Mouse (Mus musculus) liver, embryonic 14.5 days (tissue): ENCODE measurements at regions not wholly inside any gene's neighbourhood (a gene's known extent, or its start where the extent isn't known, plus 50 kb on each side); places are given as distances from the start of the nearest gene placed in this dataset.
A peak's percentile ranks its signal among the peaks of the same experiment; 100 is the strongest.

Source experiments
- ATAC-seq: fragments of 200-750 bp; cut with Nextera tagmentation; 2 replicates; pipeline ENCODE4 v1.8.0; 2017; ENCODE audit warnings: moderate number of reproducible peaks, mild to moderate bottlenecking, moderate library complexity; ENCODE audit not compliant: insufficient read depth
- DNase-seq, 3 experiments: peaks; one replicate each; pipeline ENCODE4 v3.0.0-alpha.2; 2012 to 2013; ENCODE audit warnings: low read depth in 3 of 3, low spot score in 3 of 3
- H3K27ac ChIP-seq: fragments of 300-500 bp; sonication (generic); 2 replicates; pipeline ENCODE4 v1.5.1; 2014; ENCODE audit warnings: moderate library complexity, mild to moderate bottlenecking, control low read depth, inconsistent platforms
- H3K27me3 ChIP-seq: fragments of 300-500 bp; sonication (generic); 2 replicates; pipeline ENCODE4 v1.6.1; 2014; ENCODE audit warnings: mild to moderate bottlenecking, low read length, moderate library complexity; ENCODE audit not compliant: control insufficient read depth, insufficient read depth
- H3K36me3 ChIP-seq: fragments of 300-500 bp; sonication (generic); replicated peaks from 2 replicates; pipeline ENCODE4 v1.6.1; 2014; ENCODE audit warnings: low read depth; ENCODE audit not compliant: control insufficient read depth, insufficient read depth
- H3K4me1 ChIP-seq, 2 experiments: fragments of 200-500 bp in 1 of 2; fragments of 300-500 bp in 1 of 2; sonication (generic) in 1 of 2; replicated peaks; 2 replicates each; pipeline ENCODE4 v1.6.1; 2012 to 2014; ENCODE audit warnings: antibody characterized with exemption in 1 of 2, inconsistent platforms in 1 of 2, low read length in 1 of 2; ENCODE audit not compliant: control insufficient read depth in 2 of 2, insufficient read depth in 2 of 2
- H3K4me2 ChIP-seq: fragments of 300-500 bp; sonication (generic); 2 replicates; pipeline ENCODE4 v1.6.1; 2014; ENCODE audit warnings: low read depth, mild to moderate bottlenecking, control low read depth, moderate library complexity
- H3K4me3 ChIP-seq, 2 experiments: fragments of 200-500 bp in 1 of 2; fragments of 300-500 bp in 1 of 2; sonication (generic) in 1 of 2; 2 replicates each; pipeline ENCODE4 v1.5.1; 2012 to 2014; ENCODE audit warnings: low read depth in 2 of 2, low read length in 2 of 2, mild to moderate bottlenecking in 2 of 2, control low read depth in 1 of 2, inconsistent platforms in 1 of 2, moderate library complexity in 1 of 2; ENCODE audit not compliant: insufficient read depth in 1 of 2
- H3K9ac ChIP-seq: fragments of 300-500 bp; sonication (generic); replicated peaks from 2 replicates; pipeline ENCODE4 v1.6.1; 2014; ENCODE audit warnings: mild to moderate bottlenecking, control low read depth, moderate library complexity
- H3K9me3 ChIP-seq: fragments of 300-500 bp; sonication (generic); 2 replicates; pipeline ENCODE4 v1.6.1; 2016; ENCODE audit warnings: low read length, mixed read lengths; ENCODE audit not compliant: control insufficient read depth
- CTCF ChIP-seq: IDR thresholded peaks from 2 replicates; pipeline ENCODE4 v1.5.1; 2016; ENCODE audit warnings: antibody characterized with exemption, low read depth, control low read depth
- EP300 ChIP-seq: IDR thresholded peaks from 2 replicates; pipeline ENCODE4 v1.6.1; 2016; ENCODE audit warnings: antibody characterized with exemption, low read depth
- WGBS: fragments of 180-500 bp; shearing (Covaris S2); extraction: QIAGEN DNeasy Blood & Tissue Kit; methylation state at CpG from one replicate; pipeline ENCODE4 v1.1.7; 2014; ENCODE audit not compliant: insufficient replicate concordance; 5-methylcytosine and 5-hydroxymethylcytosine counted together

GRCm38 (mm10) chr1:151110412-151110811 is 71.9 kb upstream of the Gm47985 start:
- H3K4me1 ChIP-seq, result peaks cover 15 to 21% of the 10 kb centered on the region in 2 experiments
- H3K36me3 ChIP-seq, result no peaks in the 10 kb centered on the region
- WGBS, result 40% methylated on average over 4 of the region's 4 CpGs
- H3K27ac ChIP-seq, result no peak overlapping the region
- no peak overlapping the region for H3K4me2 ChIP-seq
- TF ChIP-seq EP300, result no peak
- TF ChIP-seq CTCF, result no peak
- no peak overlapping the region for H3K4me3 ChIP-seq
- peaks cover 3% of the 10 kb centered on the region for H3K27me3 ChIP-seq
- H3K9ac ChIP-seq, result no peak overlapping the region
- ATAC-seq, result no peak
- H3K9me3 ChIP-seq, result no peaks in the 10 kb centered on the region
- no peak for DNase-seq

GRCm38 (mm10) chr1:151111683-151112082 is 70.7 kb upstream of the Gm47985 start:
- WGBS, result 17% methylated on average over 6 of the region's 6 CpGs
- peak; percentile 24 for ATAC-seq
- Histone ChIP-seq H3K27ac (no peak overlapping the region), H3K4me1 (peaks cover 8 to 16% of the 10 kb centered on the region in 2 experiments), H3K9ac (no peak overlapping the region), H3K27me3 (peaks cover 3% of the 10 kb centered on the region), H3K4me2 (no peak overlapping the region), H3K4me3 (no peak overlapping the region), H3K36me3 (no peaks in the 10 kb centered on the region), H3K9me3 (no peaks in the 10 kb centered on the region)
- TF ChIP-seq CTCF (no peak), EP300 (no peak)
- DNase-seq, result no peak

- H3K27ac ChIP-seq, result no peak overlapping the region
- H3K9ac ChIP-seq, result no peak overlapping the region
- no peak for DNase-seq
- no peaks in the 10 kb centered on the region for H3K9me3 ChIP-seq
- peaks cover 8 to 16% of the 10 kb centered on the region in 2 experiments for H3K4me1 ChIP-seq
- H3K36me3 ChIP-seq, result no peaks in the 10 kb centered on the region
- H3K27me3 ChIP-seq, result peaks cover 3% of the 10 kb centered on the region
- WGBS, result 37% methylated on average over 2 of the region's 2 CpGs
- no peak for ATAC-seq
- no peak overlapping the region for H3K4me3 ChIP-seq
- H3K4me2 ChIP-seq, result no peak overlapping the region
- TF ChIP-seq EP300 (no peak), CTCF (no peak)
Measured at GRCm38 (mm10) chr1:151112390-151112789, 69.9 kb upstream of the Gm47985 start.

- peak overlapping the region; percentile 9; the same call in 1 of the 2 replicates for H3K4me2 ChIP-seq
- no peak for TF ChIP-seq CTCF
- no peak for TF ChIP-seq EP300
- peak; percentile 83 for ATAC-seq
- peaks cover 3% of the 10 kb centered on the region for H3K27me3 ChIP-seq
- DNase-seq, result no peak
- no peak overlapping the region for H3K9ac ChIP-seq
- H3K9me3 ChIP-seq, result no peaks in the 10 kb centered on the region
- peak overlapping the region; percentile 16 for H3K27ac ChIP-seq
- no peak overlapping the region for H3K4me3 ChIP-seq
- peaks cover 8 to 17% of the 10 kb centered on the region in 2 experiments for H3K4me1 ChIP-seq
- H3K36me3 ChIP-seq, result no peaks in the 10 kb centered on the region
- 50% methylated on average over 2 of the region's 2 CpGs for WGBS
Measured at GRCm38 (mm10) chr1:151113199-151113598, 69.1 kb upstream of the Gm47985 start.

GRCm38 (mm10) chr1:151118530-151118929 is 63.8 kb upstream of the Gm47985 start:
- ATAC-seq, result no peak
- Histone ChIP-seq H3K9me3 (no peaks in the 10 kb centered on the region), H3K4me2 (no peak overlapping the region), H3K9ac (no peak overlapping the region), H3K4me3 (no peak overlapping the region), H3K4me1 (peaks cover under 1 to 3% of the 10 kb centered on the region in 2 experiments), H3K27ac (no peak overlapping the region), H3K36me3 (no peaks in the 10 kb centered on the region), H3K27me3 (no peaks in the 10 kb centered on the region; the same call in 1 of the 2 replicates)
- DNase-seq, result no peak
- 38% methylated on average over 4 of the region's 4 CpGs for WGBS
- TF ChIP-seq CTCF (no peak), EP300 (no peak)
